Mouse (Mus musculus) c-Kit-negative CD71-positive TER-119-positive erythroid progenitor cells, embryonic 14.5 days (primary cell): Measurements from ENCODE around the gene Elovl2.
"Not testable (repeated sequence)": the region's sequence is repeated elsewhere in the genome, so short reads cannot be mapped to it uniquely, and the experiment has no call there.

Experiments
- DNase-seq: peaks from one replicate; pipeline ENCODE4 v3.0.0-alpha.2; 2013; ENCODE audit warnings: low read depth, low spot score

The Elovl2 gene

GRCm38 (mm10) chr13:41235181-41235580 is 15.0 kb upstream of the Elovl2 start:
- DNase-seq, result no peak

GRCm38 (mm10) chr13:41233241-41233640 is 13.0 kb upstream of the Elovl2 start:
- DNase-seq, result no peak

- DNase-seq, result no peak
These were observed 12.0 kb upstream of the Elovl2 start for GRCm38 (mm10) chr13:41232209-41232608.

GRCm38 (mm10) chr13:41231389-41231983 is 11.3 kb upstream of the Elovl2 start:
- no peak for DNase-seq

- DNase-seq, result no peak
These were observed 10.1 kb upstream of the Elovl2 start for GRCm38 (mm10) chr13:41230256-41230655.

GRCm38 (mm10) chr13:41228060-41228459 is 7.9 kb upstream of the Elovl2 start:
- no peak for DNase-seq

GRCm38 (mm10) chr13:41226513-41226912 is 6.3 kb upstream of the Elovl2 start:
- DNase-seq, result no peak

GRCm38 (mm10) chr13:41219687-41220303 is 410 bp downstream of the Elovl2 start:
- DNase-seq, result no peak

- DNase-seq, result no peak
These were observed 1.1 kb downstream of the Elovl2 start for GRCm38 (mm10) chr13:41219056-41219455.

GRCm38 (mm10) chr13:41216236-41216635 is 4.0 kb downstream of the Elovl2 start:
- no peak for DNase-seq

GRCm38 (mm10) chr13:41215669-41216068 is 4.5 kb downstream of the Elovl2 start:
- DNase-seq, result no peak

GRCm38 (mm10) chr13:41212558-41213322 is 7.5 kb downstream of the Elovl2 start:
- no peak for DNase-seq

GRCm38 (mm10) chr13:41211276-41211675 is 8.9 kb downstream of the Elovl2 start:
- no peak for DNase-seq

GRCm38 (mm10) chr13:41206241-41206640 is 14.0 kb downstream of the Elovl2 start:
- no peak for DNase-seq

GRCm38 (mm10) chr13:41205568-41205967 is 14.6 kb downstream of the Elovl2 start:
- DNase-seq, result not testable (repeated sequence)

GRCm38 (mm10) chr13:41203691-41204090 is 16.5 kb downstream of the Elovl2 start:
- DNase-seq, result no peak

GRCm38 (mm10) chr13:41203289-41203688 is 16.9 kb downstream of the Elovl2 start:
- DNase-seq, result no peak

- no peak for DNase-seq
These were observed 19.3 kb downstream of the Elovl2 start for GRCm38 (mm10) chr13:41200861-41201260.

GRCm38 (mm10) chr13:41195640-41196333 is 24.4 kb downstream of the Elovl2 start:
- DNase-seq, result no peak

- no peak for DNase-seq
These were observed 32.3 kb downstream of the Elovl2 start for GRCm38 (mm10) chr13:41187886-41188285.

GRCm38 (mm10) chr13:41158426-41158825 is 61.8 kb downstream of the Elovl2 start:
- no peak for DNase-seq

- no peak for DNase-seq
These were observed 67.1 kb downstream of the Elovl2 start for GRCm38 (mm10) chr13:41153146-41153545.
